Mouse (Mus musculus) monocyte, adult 59 days (primary cell): Measurements from ENCODE around the gene Apmap. TPM values are rescaled to one million over a fixed set of nuclear protein-coding genes. Genes with fewer than 3 reads are reported as not detected.

Experiments used
- total RNA-seq, 2 experiments: library from RNA; stranded (reverse); gene quantifications; one replicate each; pipeline ENCODE4 v1.2.4; 2023

The Apmap gene
- total RNA-seq: 10 to 100 TPM; 27.0 to 28.8 TPM

GRCm38 (mm10) chr2:150608087-150608799 lies at the start of gene Apmap:
Gene Apmap (minus strand): TSS chr2:150608567.

GRCm38 (mm10) chr2:150569847-150570590 lies 38.3 kb downstream of the Apmap start, which contains the start of gene Cst7:
Gene Cst7 (plus strand): TSS chr2:150570415.

Other genes starting within 250 kb of the Apmap start
- 1 to 10 TPM; 3.8 to 4.2 TPM for gene 3300002I08Rik, start 245.8 kb downstream of the Apmap start, total RNA-seq
- 1 to 10 TPM; 2.1 to 3.3 TPM for gene Zfp442, start 157.1 kb downstream of the Apmap start, total RNA-seq
- under 1 TPM in 1 of 2 experiments, not detected in 1; 0.36 TPM for gene Zfp345, start 123.5 kb downstream of the Apmap start, total RNA-seq
- 1 to 10 TPM; 1.1 to 1.7 TPM for gene Cst7, start 38.2 kb downstream of the Apmap start, total RNA-seq
- 10 to 100 TPM; 28.1 to 37.7 TPM for gene Acss1, start 59.9 kb upstream of the Apmap start, total RNA-seq
- not detected for gene Vsx1, start 80.8 kb upstream of the Apmap start, total RNA-seq
- gene Entpd6, start 140.5 kb upstream of the Apmap start, total RNA-seq: 10 to 100 TPM; 17.9 to 18.9 TPM
- gene Pygb, start 178.2 kb upstream of the Apmap start, total RNA-seq: 10 to 100 TPM; 42.7 to 47.7 TPM